Mouse (Mus musculus) heart, embryonic 14.5 days (tissue): ENCODE measurements at regions not wholly inside any gene's neighbourhood (a gene's known extent, or its start where the extent isn't known, plus 50 kb on each side); places are given as distances from the start of the nearest gene placed in this dataset.
"Not testable (repeated sequence)": the region's sequence is repeated elsewhere in the genome, so short reads cannot be mapped to it uniquely, and the experiment has no call there.

Source experiments
- ATAC-seq: fragments of 200-750 bp; cut with Nextera tagmentation; 2 replicates; pipeline ENCODE4 v1.8.0; 2017; ENCODE audit warnings: low read depth, moderate TSS enrichment; ENCODE audit not compliant: insufficient number of reproducible peaks, insufficient read depth, low FRiP score
- H3K27ac ChIP-seq, 2 experiments: fragments of 200-500 bp in 1 of 2; fragments of 300-500 bp in 1 of 2; sonication (generic) in 1 of 2; replicated peaks in 1 of 2; 2 replicates each; pipeline ENCODE4 v1.5.1; 2012 to 2014; ENCODE audit warnings: low read depth in 2 of 2, low read length in 2 of 2, control low read depth in 1 of 2, mild to moderate bottlenecking in 1 of 2, mixed read lengths in 1 of 2; ENCODE audit not compliant: control insufficient read depth in 1 of 2, insufficient read depth in 1 of 2
- H3K27me3 ChIP-seq: fragments of 300-500 bp; sonication (generic); 2 replicates; pipeline ENCODE4 v1.6.1; 2014; ENCODE audit warnings: mild to moderate bottlenecking, low read length, control low read depth; ENCODE audit not compliant: control insufficient read depth, insufficient read depth
- H3K36me3 ChIP-seq: fragments of 300-500 bp; sonication (generic); 2 replicates; pipeline ENCODE4 v1.6.1; 2014; ENCODE audit warnings: mild to moderate bottlenecking, control low read depth, low read length, mixed read lengths; ENCODE audit not compliant: control insufficient read depth, insufficient read depth
- H3K4me1 ChIP-seq, 2 experiments: fragments of 200-500 bp in 1 of 2; fragments of 300-500 bp in 1 of 2; sonication (generic) in 1 of 2; 2 replicates each; pipeline ENCODE4 v1.6.1; 2012 to 2014; ENCODE audit warnings: low read length in 2 of 2, control low read depth in 1 of 2, mixed read lengths in 1 of 2; ENCODE audit not compliant: control insufficient read depth in 2 of 2, insufficient read depth in 2 of 2
- H3K4me2 ChIP-seq: fragments of 300-500 bp; sonication (generic); 2 replicates; pipeline ENCODE4 v1.6.1; 2014; ENCODE audit warnings: mild to moderate bottlenecking, low read length
- H3K4me3 ChIP-seq, 2 experiments: fragments of 200-500 bp in 1 of 2; fragments of 300-500 bp in 1 of 2; sonication (generic) in 1 of 2; 2 replicates each; pipeline ENCODE4 v1.5.1; 2012 to 2014; ENCODE audit warnings: low read length in 2 of 2, mild to moderate bottlenecking in 2 of 2, control low read depth in 1 of 2, low read depth in 1 of 2, moderate library complexity in 1 of 2; ENCODE audit not compliant: control insufficient read depth in 1 of 2, insufficient read depth in 1 of 2
- H3K9ac ChIP-seq: fragments of 300-500 bp; sonication (generic); 2 replicates; pipeline ENCODE4 v1.6.1; 2014; ENCODE audit warnings: mild to moderate bottlenecking, low read length
- H3K9me3 ChIP-seq: fragments of 300-500 bp; sonication (generic); 2 replicates; pipeline ENCODE4 v1.6.1; 2016; ENCODE audit warnings: low read length, control low read depth; ENCODE audit not compliant: control insufficient read depth
- WGBS: fragments of 180-500 bp; shearing (Covaris S2); extraction: QIAGEN DNeasy Blood & Tissue Kit; methylation state at CpG from one replicate; pipeline ENCODE4 v1.1.7; 2014; 5-methylcytosine and 5-hydroxymethylcytosine counted together

DNA sequence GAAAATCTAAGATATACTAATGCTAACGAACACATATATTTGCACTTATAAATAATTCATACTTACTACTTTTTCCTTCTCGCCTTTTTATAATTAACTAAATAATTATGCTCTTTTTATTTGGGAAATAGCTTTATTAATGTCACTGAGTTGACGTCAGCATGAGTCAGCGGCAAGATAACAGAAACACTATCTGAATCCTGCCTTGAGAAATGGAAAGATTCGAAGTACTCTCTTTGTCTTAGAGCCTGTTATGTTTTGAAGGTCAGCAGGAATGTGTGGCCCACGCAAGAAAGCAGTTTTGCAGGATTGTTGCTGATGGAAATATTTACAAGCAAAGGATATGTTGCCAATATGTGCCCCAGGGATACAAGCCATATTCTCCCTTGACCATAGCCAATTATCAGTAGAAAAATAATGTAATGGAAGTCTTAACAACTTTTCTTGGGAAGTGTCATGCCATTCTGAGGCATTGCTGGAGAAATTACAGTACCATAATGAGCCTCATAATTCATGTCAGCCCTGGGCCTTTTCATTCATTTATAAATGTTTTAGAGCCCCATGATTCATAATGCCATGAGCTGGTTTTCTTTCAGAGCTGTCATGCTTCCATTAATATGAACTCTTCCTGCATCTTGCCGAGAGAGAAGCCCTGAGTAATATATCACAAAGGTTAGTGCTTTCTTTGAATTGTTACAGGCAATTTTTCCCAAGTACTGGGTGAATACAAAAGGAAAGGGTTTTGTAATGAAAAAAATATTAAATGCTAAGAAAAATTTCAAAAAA lies 206.9 kb upstream of the Ptprz1 start:
- no peaks in the 10 kb centered on the region for H3K27me3 ChIP-seq
- H3K9me3 ChIP-seq = no peaks in the 10 kb centered on the region
- no peak overlapping the region for H3K9ac ChIP-seq
- no peak overlapping the region for H3K4me2 ChIP-seq
- H3K36me3 ChIP-seq = no peaks in the 10 kb centered on the region
- no peaks in the 10 kb centered on the region for H3K4me1 ChIP-seq
- no peak for ATAC-seq
- no peak overlapping the region for H3K4me3 ChIP-seq
- H3K27ac ChIP-seq = no peak overlapping the region
- 66% methylated on average over 7 of the region's 7 CpGs for WGBS

DNA sequence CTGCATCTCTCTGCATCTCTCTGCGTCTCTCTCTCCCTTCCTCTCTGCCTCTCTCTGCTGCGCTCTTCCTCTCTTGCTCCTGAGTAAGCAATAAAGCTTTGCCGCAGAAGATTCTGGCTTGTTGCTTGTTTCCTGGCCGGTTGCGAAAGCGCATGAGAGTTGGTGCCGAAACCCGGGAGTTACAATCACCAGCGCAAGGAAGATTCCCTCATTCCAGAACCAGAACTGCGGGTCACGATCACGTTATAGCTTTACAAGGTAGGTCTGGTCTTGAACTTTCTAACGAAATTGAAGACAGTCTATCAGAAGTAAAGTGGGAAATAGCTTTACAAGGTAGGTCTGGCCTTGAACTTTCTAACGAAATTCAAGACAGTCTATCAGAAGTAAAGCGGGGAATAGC lies 217.9 kb upstream of the Ptprz1 start:
- ATAC-seq, H3K9ac ChIP-seq, H3K27ac ChIP-seq, H3K36me3 ChIP-seq, H3K4me1 ChIP-seq, H3K27me3 ChIP-seq, H3K4me2 ChIP-seq, H3K9me3 ChIP-seq, H3K4me3 ChIP-seq: not testable (repeated sequence)
- 91% methylated on average over 14 of the region's 15 CpGs for WGBS

DNA sequence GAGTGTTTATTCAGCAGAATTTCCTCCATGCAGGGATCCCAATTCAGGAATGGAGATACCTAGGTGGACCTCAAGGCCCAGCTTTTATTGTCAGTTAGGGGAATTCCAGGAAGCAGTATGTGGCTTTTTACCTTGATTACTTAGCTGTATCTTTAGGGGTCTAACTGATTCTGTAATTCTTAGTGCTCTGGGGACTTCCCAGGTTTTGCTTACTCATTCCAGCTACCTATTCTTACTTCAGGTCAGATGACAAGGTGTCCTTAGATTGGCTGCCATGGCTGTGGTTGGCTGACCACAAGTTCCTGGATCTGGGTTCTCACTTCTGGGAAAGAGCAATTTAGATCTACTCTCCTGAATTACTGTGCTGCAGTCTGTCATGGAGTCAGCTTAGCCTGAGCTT lies 235.2 kb upstream of the Ptprz1 start:
- H3K4me2 ChIP-seq = no peak overlapping the region
- H3K9me3 ChIP-seq = no peaks in the 10 kb centered on the region
- H3K9ac ChIP-seq = no peak overlapping the region
- no peaks in the 10 kb centered on the region for H3K36me3 ChIP-seq
- no peaks in the 10 kb centered on the region for H3K27me3 ChIP-seq
- no peaks in the 10 kb centered on the region for H3K4me1 ChIP-seq
- no peak overlapping the region for H3K27ac ChIP-seq
- no peak overlapping the region for H3K4me3 ChIP-seq
- ATAC-seq = no peak

DNA sequence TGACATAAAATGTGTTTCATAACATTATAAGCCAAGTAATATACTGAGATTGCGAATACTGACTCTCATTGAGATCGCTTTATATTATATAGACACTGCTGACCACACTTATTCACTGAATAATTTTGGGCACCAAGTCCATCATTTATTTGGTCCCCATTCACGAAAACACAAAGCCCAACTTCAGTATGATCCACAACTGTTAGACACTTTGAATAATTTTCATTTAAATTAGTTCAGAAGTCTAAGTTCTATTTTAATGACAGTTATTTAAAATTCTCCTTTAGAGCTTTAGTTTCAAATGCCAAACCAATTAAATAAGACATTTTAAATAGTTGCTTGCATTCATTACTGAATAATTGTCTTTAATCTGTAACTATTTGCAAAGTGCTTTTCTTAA lies 240.2 kb upstream of the Ptprz1 start:
- H3K9me3 ChIP-seq = no peaks in the 10 kb centered on the region
- WGBS = 83% methylated on average over 3 of the region's 3 CpGs
- H3K27me3 ChIP-seq = no peaks in the 10 kb centered on the region
- no peak overlapping the region for H3K27ac ChIP-seq
- H3K9ac ChIP-seq = no peak overlapping the region
- no peaks in the 10 kb centered on the region for H3K4me1 ChIP-seq
- H3K36me3 ChIP-seq = no peaks in the 10 kb centered on the region
- H3K4me2 ChIP-seq = no peak overlapping the region
- no peak for ATAC-seq
- no peak overlapping the region for H3K4me3 ChIP-seq

DNA sequence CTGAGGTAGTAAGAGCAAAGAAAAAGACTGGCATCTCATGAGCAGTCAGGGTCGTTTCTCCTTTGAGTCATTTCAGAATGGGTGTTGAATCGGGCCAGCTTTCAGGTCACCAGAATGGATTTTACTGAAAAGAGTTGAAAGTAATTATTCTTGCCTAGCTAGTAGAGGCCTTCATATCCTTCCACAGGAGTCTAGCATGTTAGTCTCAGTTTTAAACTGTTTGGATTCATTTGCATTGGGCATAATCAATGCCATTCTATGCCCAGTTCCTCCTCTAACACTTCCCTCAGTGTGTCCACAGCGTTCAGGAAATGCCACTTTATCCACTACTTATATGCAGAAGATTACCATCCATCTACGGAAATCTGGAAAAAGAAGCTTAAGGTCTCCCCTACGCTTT lies 240.6 kb upstream of the Ptprz1 start:
- H3K4me2 ChIP-seq = no peak overlapping the region
- no peaks in the 10 kb centered on the region for H3K9me3 ChIP-seq
- H3K9ac ChIP-seq = no peak overlapping the region
- no peak for ATAC-seq
- 75% methylated on average over 5 of the region's 5 CpGs for WGBS
- no peak overlapping the region for H3K4me3 ChIP-seq
- H3K27ac ChIP-seq = no peak overlapping the region
- H3K4me1 ChIP-seq = no peaks in the 10 kb centered on the region
- no peaks in the 10 kb centered on the region for H3K27me3 ChIP-seq
- H3K36me3 ChIP-seq = no peaks in the 10 kb centered on the region

DNA sequence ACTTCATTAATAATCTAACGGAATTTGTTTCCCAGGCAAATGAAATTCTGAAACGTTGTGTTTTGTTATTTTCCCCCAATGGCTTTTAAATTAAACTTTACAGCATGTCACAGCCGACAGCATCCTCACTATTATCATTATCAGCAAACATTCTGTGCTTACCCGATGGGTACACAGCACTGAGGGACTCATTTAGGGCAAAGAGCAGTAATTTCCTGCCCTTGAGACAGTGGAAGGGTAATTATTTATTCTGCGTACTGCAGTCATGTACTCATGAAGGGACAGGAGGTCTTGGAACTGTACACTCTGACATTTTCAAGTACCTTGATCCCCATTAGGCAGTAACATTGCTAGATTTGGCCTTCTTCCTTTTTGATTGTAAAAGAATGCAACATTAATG lies 235.5 kb upstream of the Fam3c start:
- WGBS = 70% methylated on average over 5 of the region's 5 CpGs
- Histone ChIP-seq H3K4me3 (no peak overlapping the region), H3K27me3 (no peaks in the 10 kb centered on the region), H3K9me3 (no peaks in the 10 kb centered on the region), H3K36me3 (no peaks in the 10 kb centered on the region), H3K4me2 (no peak overlapping the region), H3K4me1 (no peaks in the 10 kb centered on the region), H3K9ac (no peak overlapping the region), H3K27ac (no peak overlapping the region)
- ATAC-seq = no peak

DNA sequence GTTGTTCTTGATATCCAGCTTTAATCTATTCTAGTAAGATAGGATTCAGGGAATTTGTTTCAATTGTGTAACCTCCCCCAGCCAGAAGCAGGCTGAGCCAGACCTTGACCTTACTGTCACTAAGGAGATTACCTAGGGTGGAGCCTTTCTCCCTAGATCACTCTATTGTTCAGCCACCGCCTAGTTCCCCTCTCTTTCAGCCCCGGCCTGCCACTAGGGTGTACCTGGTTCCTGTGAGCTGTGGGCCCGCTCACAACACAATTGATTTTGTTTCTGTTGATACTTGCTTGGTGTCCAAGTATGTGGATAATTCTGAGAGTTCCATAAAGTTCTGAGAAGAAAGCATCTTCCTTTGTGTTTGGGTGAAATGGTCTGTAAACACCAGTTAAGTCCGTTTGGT lies 228.8 kb upstream of the Fam3c start:
- H3K27me3 ChIP-seq = no peaks in the 10 kb centered on the region

DNA sequence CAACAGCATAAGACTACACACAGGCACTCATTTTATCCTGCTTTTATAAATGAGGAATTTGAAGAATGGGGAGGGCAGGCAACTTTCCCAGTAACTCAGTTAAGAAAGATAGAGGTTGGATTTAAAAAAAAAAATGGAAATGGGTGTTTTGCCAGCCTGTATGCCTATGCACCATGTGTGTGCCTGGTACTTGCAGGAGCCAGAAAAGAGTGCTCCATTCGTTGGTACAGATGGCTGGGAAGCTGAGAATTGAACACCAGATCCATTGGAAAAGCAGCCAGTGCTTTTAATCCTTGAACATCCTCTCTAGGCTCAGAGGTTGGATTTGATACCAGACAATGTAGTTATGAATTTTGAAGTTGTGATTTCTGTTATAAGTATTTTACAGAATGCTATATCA lies 216.9 kb upstream of the Fam3c start:
- WGBS = 56% methylated on average over 1 of the region's 1 CpGs
- no peak overlapping the region for H3K27ac ChIP-seq
- no peak for ATAC-seq
- H3K4me2 ChIP-seq = no peak overlapping the region
- H3K36me3 ChIP-seq = no peaks in the 10 kb centered on the region
- H3K9ac ChIP-seq = no peak overlapping the region
- no peaks in the 10 kb centered on the region for H3K4me1 ChIP-seq
- no peaks in the 10 kb centered on the region for H3K27me3 ChIP-seq
- no peak overlapping the region for H3K4me3 ChIP-seq
- H3K9me3 ChIP-seq = no peaks in the 10 kb centered on the region

More for the DNA sequence above, 228.8 kb upstream of the Fam3c start:
- H3K36me3 ChIP-seq = no peaks in the 10 kb centered on the region
- H3K4me3 ChIP-seq = no peak overlapping the region
- 0 out of 4 replicates have a peak, but pooled peaks cover 0 to 3% of the 10 kb centered on the region in 2 experiments for H3K4me1 ChIP-seq
- 66% methylated on average over 4 of the region's 4 CpGs for WGBS
- H3K9me3 ChIP-seq = no peaks in the 10 kb centered on the region
- ATAC-seq = no peak
- no peak overlapping the region for H3K9ac ChIP-seq
- H3K27ac ChIP-seq = no peak overlapping the region
- no peak overlapping the region for H3K4me2 ChIP-seq
